Mouse (Mus musculus) adrenal gland, postnatal 0 days (tissue): ENCODE data around the gene Cenpn. TPM values are rescaled to one million over a fixed set of nuclear protein-coding genes. Genes with fewer than 3 reads are reported as not detected.

Experiments used
- polyA plus RNA-seq: library from polyadenylated mRNA; unstranded; fragments of >200 nt; fragmentation: Nextera tagmentation; extraction: Ambion mirVana; gene quantifications from 2 replicates; pipeline ENCODE4 v1.2.1, GENCODE M21; 2015

Cenpn gene
- 8.5 and 14.0 TPM in 2 replicates for polyA plus RNA-seq

GRCm38 (mm10) chr8:116921337-116922059 is at the start of gene Cenpn, which contains the start of gene Cmc2:
Gene Cenpn (plus strand): TSS chr8:116921730.
Gene Cmc2 (minus strand): TSS chr8:116921455.

GRCm38 (mm10) chr8:116943161-116943554 is 21.6 kb downstream of the Cenpn start, which contains the start of gene Atmin:
Gene Atmin (plus strand): TSS chr8:116943393.

GRCm38 (mm10) chr8:116978631-116979256 is 57.2 kb downstream of the Cenpn start, which contains the start of gene 1700030J22Rik:
Gene 1700030J22Rik (minus strand): TSS chr8:116978959.

Other genes starting within 250 kb of the Cenpn start
- gene Cdyl2, start 188.7 kb upstream of the Cenpn start, polyA plus RNA-seq, result 4.0 and 7.0 TPM in 2 replicates
- 152 and 195 TPM in 2 replicates for gene Cmc2, start 275 bp upstream of the Cenpn start, polyA plus RNA-seq
- 5.9 and 8.7 TPM in 2 replicates for gene Atmin, start 21.7 kb downstream of the Cenpn start, polyA plus RNA-seq
- 0.70 and 0.88 TPM in 2 replicates for gene 1700030J22Rik, start 57.2 kb downstream of the Cenpn start, polyA plus RNA-seq
- 89.1 and 125 TPM in 2 replicates for gene Gcsh, start 71.8 kb downstream of the Cenpn start, polyA plus RNA-seq
- 1.3 and 3.3 TPM in 2 replicates for gene Pkd1l2, start 160.7 kb downstream of the Cenpn start, polyA plus RNA-seq
- 0.19 and 0.32 TPM in 2 replicates for gene Bco1, start 174.1 kb downstream of the Cenpn start, polyA plus RNA-seq
- gene Gan, start 236.4 kb downstream of the Cenpn start, polyA plus RNA-seq, result 1.4 and 1.8 TPM in 2 replicates